Mouse (Mus musculus) gonadal fat pad, adult 2 months (tissue): ENCODE results near the gene Ubald1. TPM values are rescaled to one million over a fixed set of nuclear protein-coding genes. Genes with fewer than 3 reads are reported as not detected.

ENCODE experiments used
- polyA plus RNA-seq: library from polyadenylated mRNA; depleted of rRNA; stranded (reverse); fragments of >200 nt; gene quantifications from 2 replicates; pipeline ENCODE4 v1.2.3, GENCODE M21; 2012; rRNA removed

Ubald1 gene
- polyA plus RNA-seq, 1 experiment: 48.3 TPM

Other genes starting within 250 kb of the Ubald1 start
- gene Vasn, start 240.4 kb downstream of the Ubald1 start, polyA plus RNA-seq: 46.2 and 49.7 TPM in 2 replicates
- gene Dnaja3, start 240.3 kb downstream of the Ubald1 start, polyA plus RNA-seq: 26.9 and 37.2 TPM in 2 replicates
- gene Coro7, start 200.5 kb downstream of the Ubald1 start, polyA plus RNA-seq: 40.2 and 44.5 TPM in 2 replicates
- gene Nmral1, start 161.0 kb downstream of the Ubald1 start, polyA plus RNA-seq: 9.5 and 10.4 TPM in 2 replicates
- 49.5 and 53.2 TPM in 2 replicates for gene Hmox2, start 154.0 kb downstream of the Ubald1 start, polyA plus RNA-seq
- 73.7 and 84.7 TPM in 2 replicates for gene Cdip1, start 90.0 kb downstream of the Ubald1 start, polyA plus RNA-seq
- gene 4930562C15Rik, start 44.9 kb downstream of the Ubald1 start, polyA plus RNA-seq: 0.19 and 0.24 TPM in 2 replicates
- 147 and 154 TPM in 2 replicates for gene Mgrn1, start 5.9 kb upstream of the Ubald1 start, polyA plus RNA-seq
- 89.6 and 113 TPM in 2 replicates for gene Nudt16l1, start 58.4 kb upstream of the Ubald1 start, polyA plus RNA-seq
- 48.1 and 58.8 TPM in 2 replicates for gene Anks3, start 83.9 kb upstream of the Ubald1 start, polyA plus RNA-seq
- gene Sept12, start 117.5 kb upstream of the Ubald1 start, polyA plus RNA-seq: 1.1 and 2.1 TPM in 2 replicates
- 73.8 and 89.8 TPM in 2 replicates for gene Smim22, start 127.0 kb upstream of the Ubald1 start, polyA plus RNA-seq
- 161 and 182 TPM in 2 replicates for gene Rogdi, start 133.2 kb upstream of the Ubald1 start, polyA plus RNA-seq
- 68.0 and 80.6 TPM in 2 replicates for gene Glyr1, start 169.5 kb upstream of the Ubald1 start, polyA plus RNA-seq
- gene Ubn1, start 169.7 kb upstream of the Ubald1 start, polyA plus RNA-seq: 32.0 and 38.2 TPM in 2 replicates